Mouse (Mus musculus) heart, adult 2 months (tissue): ENCODE data around the gene Rpa2.

Source experiments
- CTCF ChIP-seq: fragments of 200-600 bp; IDR thresholded peaks from 2 replicates; pipeline ENCODE4 v1.8.1; 2022; ENCODE audit warnings: antibody characterized with exemption, mild to moderate bottlenecking, moderate library complexity
- EP300 ChIP-seq: fragments of 200-500 bp; IDR thresholded peaks from 2 replicates; pipeline ENCODE4 v1.6.1; 2011; ENCODE audit warnings: low read depth, low read length, control low read depth; ENCODE audit not compliant: insufficient read depth
- POLR2A ChIP-seq: fragments of 200-500 bp; IDR thresholded peaks from 2 replicates; pipeline ENCODE4 v1.6.1; 2011; ENCODE audit warnings: mild to moderate bottlenecking, low read depth, low read length, control low read depth; ENCODE audit not compliant: insufficient read depth

GRCm38 (mm10) chr4:132757633-132758351 lies 10.3 kb upstream of the Rpa2 start:
- TF ChIP-seq POLR2A = no peak
- no peak for TF ChIP-seq CTCF
- TF ChIP-seq EP300 = no peak
